Mouse (Mus musculus) heart, adult 2 months (tissue): ENCODE measurements at regions not wholly inside any gene's neighbourhood (a gene's known extent, or its start where the extent isn't known, plus 50 kb on each side); places are given as distances from the start of the nearest gene placed in this dataset.

Experiments used
- CTCF ChIP-seq: fragments of 200-600 bp; IDR thresholded peaks from 2 replicates; pipeline ENCODE4 v1.8.1; 2022; ENCODE audit warnings: antibody characterized with exemption, mild to moderate bottlenecking, moderate library complexity
- EP300 ChIP-seq: fragments of 200-500 bp; IDR thresholded peaks from 2 replicates; pipeline ENCODE4 v1.6.1; 2011; ENCODE audit warnings: low read depth, low read length, control low read depth; ENCODE audit not compliant: insufficient read depth
- POLR2A ChIP-seq: fragments of 200-500 bp; IDR thresholded peaks from 2 replicates; pipeline ENCODE4 v1.6.1; 2011; ENCODE audit warnings: mild to moderate bottlenecking, low read depth, low read length, control low read depth; ENCODE audit not compliant: insufficient read depth

GRCm38 (mm10) chr5:132855619-132856510 is 312.7 kb upstream of the Auts2 start:
- no peak for TF ChIP-seq POLR2A
- no peak for TF ChIP-seq CTCF
- no peak for TF ChIP-seq EP300
